Mouse (Mus musculus) heart, postnatal 0 days (tissue): ENCODE measurements around the gene Tnfrsf12a.

Source experiments
- CTCF ChIP-seq: IDR thresholded peaks from 2 replicates; pipeline ENCODE4 v1.5.1; 2016; ENCODE audit warnings: antibody characterized with exemption, control low read depth, low read depth
- EP300 ChIP-seq: IDR thresholded peaks from 2 replicates; pipeline ENCODE4 v1.6.1; 2016; ENCODE audit warnings: antibody characterized with exemption, low read depth

- TF ChIP-seq CTCF (peak; percentile 84), EP300 (no peak)
Observed at GRCm38 (mm10) chr17:23700079-23700478, 22.8 kb upstream of the Tnfrsf12a start.
